Mouse (Mus musculus): ENCODE measurements around the gene Hsp90b1.
"Not testable (repeated sequence)": the region's sequence is repeated elsewhere in the genome, so short reads cannot be mapped to it uniquely, and the experiment has no call there.

Hsp90b1 gene

GRCm38 (mm10) chr10:86705318-86705921, at the start of gene Hsp90b1, which contains the start of gene Ttc41:
TSS of gene Hsp90b1 (minus strand) at chr10:86705509.
TSS of gene Ttc41 (plus strand) at chr10:86705811.
- peak; percentile 98 to 100 for DNase-seq

GRCm38 (mm10) chr10:86744306-86744705, 39.0 kb upstream of the Hsp90b1 start:
- no peak for DNase-seq

- DNase-seq: no peak
Measured at GRCm38 (mm10) chr10:86742918-86743317, 37.6 kb upstream of the Hsp90b1 start.

GRCm38 (mm10) chr10:86735036-86735435, 29.7 kb upstream of the Hsp90b1 start:
- DNase-seq: no peak

- DNase-seq: no peak
Measured at GRCm38 (mm10) chr10:86731500-86731863, 26.2 kb upstream of the Hsp90b1 start.

- DNase-seq: peak; percentile 85 to 90
Measured at GRCm38 (mm10) chr10:86730823-86731499, 25.7 kb upstream of the Hsp90b1 start.

GRCm38 (mm10) chr10:86728176-86728575, 22.9 kb upstream of the Hsp90b1 start:
- peak in 1 of 2 experiments; percentile 5 for DNase-seq

- DNase-seq: no peak
Measured at GRCm38 (mm10) chr10:86727548-86727980, 22.3 kb upstream of the Hsp90b1 start.

GRCm38 (mm10) chr10:86712156-86712555, 6.8 kb upstream of the Hsp90b1 start:
- no peak for DNase-seq

GRCm38 (mm10) chr10:86707134-86707533, 1.8 kb upstream of the Hsp90b1 start:
- no peak for DNase-seq

- peak; percentile 77 to 84 for DNase-seq
Measured at GRCm38 (mm10) chr10:86705922-86706752, 828 bp upstream of the Hsp90b1 start.

GRCm38 (mm10) chr10:86704589-86705191, 619 bp downstream of the Hsp90b1 start:
- DNase-seq: peak in 1 of 2 experiments; percentile 56

GRCm38 (mm10) chr10:86704141-86704540, 1.2 kb downstream of the Hsp90b1 start:
- DNase-seq: no peak

GRCm38 (mm10) chr10:86703375-86703774, 1.9 kb downstream of the Hsp90b1 start:
- no peak for DNase-seq

- DNase-seq: no peak
Measured at GRCm38 (mm10) chr10:86702312-86702920, 2.9 kb downstream of the Hsp90b1 start.

GRCm38 (mm10) chr10:86700973-86701372, 4.3 kb downstream of the Hsp90b1 start:
- no peak for DNase-seq

GRCm38 (mm10) chr10:86700251-86700650, 5.1 kb downstream of the Hsp90b1 start:
- DNase-seq: no peak

- not testable (repeated sequence) for DNase-seq
Measured at GRCm38 (mm10) chr10:86686017-86686360, 19.3 kb downstream of the Hsp90b1 start.

- peak; percentile 80 to 87 for DNase-seq
Measured at GRCm38 (mm10) chr10:86685179-86686016, 19.9 kb downstream of the Hsp90b1 start.

- not testable (repeated sequence) for DNase-seq
Measured at GRCm38 (mm10) chr10:86684797-86685178, 20.5 kb downstream of the Hsp90b1 start.

GRCm38 (mm10) chr10:86670550-86670949, 34.8 kb downstream of the Hsp90b1 start:
- not testable (repeated sequence) for DNase-seq
